Mouse (Mus musculus) cortical plate, adult 2 months (tissue): ENCODE data around the gene Ttf2. TPM values are rescaled to one million over a fixed set of nuclear protein-coding genes. Genes with fewer than 3 reads are reported as not detected.

Source experiments
- H3K27ac ChIP-seq: fragments of 200-500 bp; 2 replicates; pipeline ENCODE4 v1.5.1; 2012; ENCODE audit warnings: low read length, control low read depth, inconsistent platforms; ENCODE audit not compliant: insufficient read depth
- H3K4me1 ChIP-seq: fragments of 200-500 bp; 2 replicates; pipeline ENCODE4 v1.6.1; 2011; ENCODE audit warnings: low read length; ENCODE audit not compliant: control insufficient read depth, insufficient read depth
- H3K4me3 ChIP-seq: fragments of 200-500 bp; 2 replicates; pipeline ENCODE4 v1.5.1; 2011; ENCODE audit warnings: mild to moderate bottlenecking, low read length, control low read depth; ENCODE audit not compliant: insufficient read depth
- CTCF ChIP-seq: fragments of 200-500 bp; IDR thresholded peaks from 2 replicates; pipeline ENCODE4 v1.5.1; 2011; ENCODE audit warnings: mild to moderate bottlenecking, control low read depth, low read length; ENCODE audit not compliant: insufficient read depth; ENCODE audit errors: extremely low read depth
- POLR2A ChIP-seq: fragments of 200-500 bp; IDR thresholded peaks from 2 replicates; pipeline ENCODE4 v1.6.1; 2011; ENCODE audit warnings: mild to moderate bottlenecking, low read length, control low read depth; ENCODE audit not compliant: insufficient read depth; ENCODE audit errors: extremely low read depth
- polyA plus RNA-seq: library from polyadenylated mRNA; depleted of rRNA; stranded (reverse); fragments of >200 nt; gene quantifications from 2 replicates; pipeline ENCODE4 v1.2.3, GENCODE M21; 2012; rRNA removed

Ttf2 gene
- 1.1 and 1.2 TPM in 2 replicates for polyA plus RNA-seq

- Histone ChIP-seq H3K27ac (no peak within 1 kb of the TSS), H3K4me3 (peak within 1 kb of the TSS; percentile 46), H3K4me1 (no peaks in the 10 kb centered on the region)
- TF ChIP-seq POLR2A: no peak
- no peak for TF ChIP-seq CTCF
Measured at GRCm38 (mm10) chr3:100969176-100969917, at the start of gene Ttf2. Ttf2 (minus strand) TSS chr3:100969663.

GRCm38 (mm10) chr3:101018494-101018893 lies 49.0 kb upstream of the Ttf2 start:
- TF ChIP-seq CTCF (no peak), POLR2A (no peak)
- H3K4me3 ChIP-seq: no peak overlapping the region
- H3K4me1 ChIP-seq: no peaks in the 10 kb centered on the region
- H3K27ac ChIP-seq: no peak overlapping the region

- no peak overlapping the region for H3K4me3 ChIP-seq
- no peak for TF ChIP-seq POLR2A
- no peak for TF ChIP-seq CTCF
- no peak overlapping the region for H3K27ac ChIP-seq
- H3K4me1 ChIP-seq: no peaks in the 10 kb centered on the region
Measured at GRCm38 (mm10) chr3:101016050-101016449, 46.6 kb upstream of the Ttf2 start.

- no peak overlapping the region for H3K4me3 ChIP-seq
- H3K4me1 ChIP-seq: no peaks in the 10 kb centered on the region
- TF ChIP-seq CTCF: no peak
- no peak for TF ChIP-seq POLR2A
- H3K27ac ChIP-seq: no peak overlapping the region
Measured at GRCm38 (mm10) chr3:101015254-101015653, 45.8 kb upstream of the Ttf2 start.

- Histone ChIP-seq H3K4me1 (no peaks in the 10 kb centered on the region), H3K4me3 (no peak overlapping the region), H3K27ac (no peak overlapping the region)
- TF ChIP-seq CTCF (no peak), POLR2A (no peak)
Measured at GRCm38 (mm10) chr3:101013536-101013935, 44.1 kb upstream of the Ttf2 start.

GRCm38 (mm10) chr3:101013005-101013404 lies 43.5 kb upstream of the Ttf2 start:
- H3K4me3 ChIP-seq: no peak overlapping the region
- no peak overlapping the region for H3K27ac ChIP-seq
- no peaks in the 10 kb centered on the region for H3K4me1 ChIP-seq
- no peak for TF ChIP-seq POLR2A
- no peak for TF ChIP-seq CTCF

GRCm38 (mm10) chr3:101012597-101012996 lies 43.1 kb upstream of the Ttf2 start:
- no peak overlapping the region for H3K4me3 ChIP-seq
- no peak overlapping the region for H3K27ac ChIP-seq
- TF ChIP-seq CTCF: no peak
- no peak for TF ChIP-seq POLR2A
- H3K4me1 ChIP-seq: no peaks in the 10 kb centered on the region

- no peak overlapping the region for H3K27ac ChIP-seq
- H3K4me3 ChIP-seq: no peak overlapping the region
- H3K4me1 ChIP-seq: no peaks in the 10 kb centered on the region
- TF ChIP-seq CTCF (no peak), POLR2A (no peak)
Measured at GRCm38 (mm10) chr3:101012131-101012571, 42.7 kb upstream of the Ttf2 start.

GRCm38 (mm10) chr3:101011203-101011600 lies 41.7 kb upstream of the Ttf2 start:
- no peak for TF ChIP-seq CTCF
- H3K4me1 ChIP-seq: no peaks in the 10 kb centered on the region
- no peak overlapping the region for H3K4me3 ChIP-seq
- H3K27ac ChIP-seq: no peak overlapping the region

- no peak overlapping the region for H3K4me3 ChIP-seq
Measured at GRCm38 (mm10) chr3:101010589-101011202, 41.2 kb upstream of the Ttf2 start.

More at GRCm38 (mm10) chr3:101010589-101011202, 41.2 kb upstream of the Ttf2 start:
- H3K27ac ChIP-seq: no peak overlapping the region
- TF ChIP-seq CTCF: no peak
- no peak for TF ChIP-seq POLR2A
- no peaks in the 10 kb centered on the region for H3K4me1 ChIP-seq
